Mouse (Mus musculus) spleen, adult 2 months (tissue): ENCODE results near the gene Slc45a3.

ENCODE experiments used
- CTCF ChIP-seq: fragments of 200-500 bp; IDR thresholded peaks from 2 replicates; pipeline ENCODE4 v1.5.1; 2011; ENCODE audit warnings: mild to moderate bottlenecking, inconsistent platforms; ENCODE audit not compliant: insufficient read depth, insufficient read length, insufficient replicate concordance; ENCODE audit errors: extremely low read depth
- POLR2A ChIP-seq: fragments of 200-500 bp; IDR thresholded peaks from 2 replicates; pipeline ENCODE4 v1.6.1; 2011; ENCODE audit warnings: low read depth, low read length, inconsistent platforms

- TF ChIP-seq CTCF = no peak
- TF ChIP-seq POLR2A = peak; percentile 76
Measured at GRCm38 (mm10) chr1:132007828-132008827, 45.4 kb downstream of the Slc45a3 start.
